ENCODE assay signal across 8 mouse cellular contexts in the genomic region with DNA sequence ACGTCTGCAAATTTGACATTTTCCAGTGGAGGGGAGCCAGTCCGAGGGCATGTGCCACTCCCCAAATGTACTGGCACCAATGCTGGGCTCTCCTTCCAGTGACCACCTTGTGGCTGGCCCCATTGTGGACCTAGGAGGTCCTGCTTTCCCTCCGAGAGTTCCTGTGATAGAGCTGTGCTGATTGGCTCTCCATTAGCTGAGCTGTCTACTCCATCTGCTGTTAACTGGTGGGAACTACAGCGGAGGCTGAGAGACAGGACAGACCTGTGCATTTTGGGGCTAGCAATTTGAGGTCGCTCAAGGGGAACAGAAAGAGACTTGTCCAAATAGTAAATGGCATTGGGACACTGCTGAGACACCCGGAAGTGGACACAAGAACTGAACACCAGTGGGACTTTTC. TPM values are rescaled to one million over a fixed set of nuclear protein-coding genes. Genes with fewer than 3 reads are reported as not detected.
DNase-seq lines count a peak whose midpoint lies in the region; ATAC-seq and TF ChIP-seq lines count a peak whose summit lies in the region.

No protein-coding gene starts in this region.

- H3K4me2 ChIP-seq in embryonic facial prominence, embryonic 14.5 days (ENCODE audit: low read depth, low read length), result no peak overlapping the region
- H3K4me2 ChIP-seq in lung, embryonic 16.5 days (ENCODE audit: low read depth, low read length), result no peak overlapping the region

- ATAC-seq in embryonic facial prominence, embryonic 14.5 days (ENCODE audit: low read depth), result peak; percentile 37; the same call in 1 of the 2 replicates
- ATAC-seq in lung, embryonic 16.5 days (ENCODE audit: low read depth), result peak; percentile 82

- no peaks in the 10 kb centered on the region for H3K27me3 ChIP-seq in embryonic facial prominence, embryonic 14.5 days (replicated peaks; ENCODE audit: control insufficient read depth, insufficient read depth, low read length)
- no peaks in the 10 kb centered on the region for H3K27me3 ChIP-seq in lung, embryonic 16.5 days (ENCODE audit: control insufficient read depth, insufficient read depth, low read depth, low read length)

- in situ Hi-C loops in ES-E14 (cut with MboI; ENCODE audit: low sequenced_read_pairs in 2 of 2, unreplicated experiment in 2 of 2), result loop anchor here in 1 of 2 experiments (25.0 kb wide), 1 partner anchor 487 kb away; no protein-coding TSS in a partner anchor

- no peaks in the 10 kb centered on the region for H3K36me3 ChIP-seq in ES-E14 (ENCODE audit: control insufficient read depth, insufficient read depth, low read length, poor library complexity, severe bottlenecking)
- no peaks in the 10 kb centered on the region for H3K36me3 ChIP-seq in embryonic facial prominence, embryonic 14.5 days (ENCODE audit: control insufficient read depth, insufficient read depth, low read length)
- no peaks in the 10 kb centered on the region for H3K36me3 ChIP-seq in lung, embryonic 16.5 days (ENCODE audit: control insufficient read depth, insufficient read depth, low read length)

- H3K4me3 ChIP-seq in ES-E14 (ENCODE audit: insufficient read depth in 1 of 2, low read depth in 1 of 2, low read length in 2 of 2, poor library complexity in 1 of 2, severe bottlenecking in 1 of 2), result no peak overlapping the region
- H3K4me3 ChIP-seq in embryonic facial prominence, embryonic 14.5 days (ENCODE audit: low read depth, low read length), result no peak overlapping the region
- H3K4me3 ChIP-seq in lung, embryonic 16.5 days (ENCODE audit: low read length), result no peak overlapping the region

- DNase-seq in ES-E14 (ENCODE audit: low read depth, low spot score), result peak; percentile 40
- DNase-seq in adrenal gland, postnatal 14 days, result peak; percentile 63
- DNase-seq in embryonic facial prominence, embryonic 14.5 days (ENCODE audit: low spot score), result peak; percentile 77
- DNase-seq in heart, postnatal 10 days, result peak; percentile 72 to 73
- peak; percentile 45 to 74 for DNase-seq in layer of hippocampus, adult 8-10 months (ENCODE audit: low spot score in 2 of 2)
- peak; percentile 29 to 46 for DNase-seq in right cerebral cortex, postnatal 36 days (ENCODE audit: low spot score in 2 of 2)
- no peak for DNase-seq in spleen, postnatal 14 days (ENCODE audit: low spot score in 2 of 2)

- no peaks in the 10 kb centered on the region for H3K9me3 ChIP-seq in ES-E14 (ENCODE audit: control insufficient read depth, insufficient read depth, low read depth, low read length)
- H3K9me3 ChIP-seq in embryonic facial prominence, embryonic 14.5 days (ENCODE audit: control insufficient read depth, low read length), result no peaks in the 10 kb centered on the region
- H3K9me3 ChIP-seq in lung, embryonic 16.5 days (ENCODE audit: control insufficient read depth, low read length), result no peaks in the 10 kb centered on the region

- intact Hi-C loops in heart, postnatal 10 days (cut with DNase I), result loop anchor here (1.0 to 5.0 kb wide), 7 partner anchors 42 to 542 kb away; no protein-coding TSS in a partner anchor

- 35% methylated on average over 6 of the region's 6 CpGs for WGBS in embryonic facial prominence, embryonic 14.5 days
- WGBS in lung, embryonic 16.5 days, result 31% methylated on average over 6 of the region's 6 CpGs

- no peak overlapping the region for H3K9ac ChIP-seq in ES-E14 (ENCODE audit: insufficient read depth, low read depth, low read length, poor library complexity, severe bottlenecking)
- H3K9ac ChIP-seq in embryonic facial prominence, embryonic 14.5 days (ENCODE audit: low read depth, low read length), result no peak overlapping the region
- no peak overlapping the region for H3K9ac ChIP-seq in lung, embryonic 16.5 days (ENCODE audit: low read length)

- H3K4me1 ChIP-seq in ES-E14 (ENCODE audit: control insufficient read depth in 2 of 2, insufficient read depth in 2 of 2, low read length in 2 of 2, poor library complexity in 1 of 2), result no peaks in the 10 kb centered on the region
- no peaks in the 10 kb centered on the region for H3K4me1 ChIP-seq in embryonic facial prominence, embryonic 14.5 days (ENCODE audit: control insufficient read depth, insufficient read depth, low read length)
- peaks cover 2% of the 10 kb centered on the region; the same call in 1 of the 2 replicates for H3K4me1 ChIP-seq in lung, embryonic 16.5 days (replicated peaks; ENCODE audit: control insufficient read depth, insufficient read depth, low read length)

- no peak overlapping the region for H3K27ac ChIP-seq in ES-E14 (ENCODE audit: insufficient read depth, low read depth, low read length, poor library complexity, severe bottlenecking)
- no peak overlapping the region for H3K27ac ChIP-seq in embryonic facial prominence, embryonic 14.5 days (replicated peaks; ENCODE audit: low read depth, low read length)
- H3K27ac ChIP-seq in lung, embryonic 16.5 days (ENCODE audit: low read length), result no peak overlapping the region

TF ChIP-seq in ES-E14, 5 proteins besides CTCF, POLR2A, EP300 and RAD21:
- TF ChIP-seq MAFK (IDR thresholded peaks at IDR 0.05; ENCODE audit: insufficient read depth, low read depth, low read length) (no peak), CHD2 (IDR thresholded peaks at IDR 0.05; ENCODE audit: low read depth, low read length) (no peak), ZC3H11A (IDR thresholded peaks at IDR 0.05; ENCODE audit: borderline replicate concordance, low read depth, low read length) (no peak; the same call in 1 of the 2 replicates), HCFC1 (IDR thresholded peaks at IDR 0.05; ENCODE audit: borderline replicate concordance, insufficient read depth, low read length) (no peak), ZNF384 (IDR thresholded peaks at IDR 0.05; ENCODE audit: low read depth, low read length) (no peak)

RNA-seq across cellular contexts. Expression of gene D7Ertd443e, which starts 36.6 kb away (rescaled TPM):
- not detected in 2 replicates for total RNA-seq in ES-E14 (2012; rRNA removed)
- 5.6 and 6.7 TPM in 2 replicates for total RNA-seq in adrenal gland, postnatal 14 days (2021)
- polyA plus RNA-seq in embryonic facial prominence, embryonic 14.5 days (2014; fragmentation: Nextera tagmentation; extraction: Ambion mirVana), result 0.72 and 0.73 TPM in 2 replicates
- total RNA-seq in heart, postnatal 10 days (2021), result 1 to 10 TPM; 2.8 to 2.9 TPM
- total RNA-seq in layer of hippocampus, adult 8-10 months (2022), result 1 to 10 TPM; 5.4 to 8.3 (median 7.4) TPM
- polyA plus RNA-seq in lung, embryonic 16.5 days (2015; fragmentation: Nextera tagmentation; extraction: Ambion mirVana), result 0.20 and 0.21 TPM in 2 replicates

Comparison
In these comparisons a context has a peak if more than half of its experiments do, and no peak if none do; other contexts are left out.
1. DNase-seq: peak in ES-E14 (single experiment), adrenal gland, postnatal 14 days (single experiment), embryonic facial prominence, embryonic 14.5 days (single experiment), heart, postnatal 10 days (2 of 2), layer of hippocampus, adult 8-10 months (2 of 2) and right cerebral cortex, postnatal 36 days (2 of 2); none in spleen, postnatal 14 days (0 of 2).